Mouse (Mus musculus) cerebellum, postnatal 10 days (tissue): ENCODE measurements around the gene Lrp8.

Experiments used
- DNase-seq, 2 experiments: peaks; one replicate each; pipeline ENCODE4 v3.0.0; 2021; ENCODE audit warnings: mixed read lengths in 2 of 2

Lrp8 gene

DNA sequence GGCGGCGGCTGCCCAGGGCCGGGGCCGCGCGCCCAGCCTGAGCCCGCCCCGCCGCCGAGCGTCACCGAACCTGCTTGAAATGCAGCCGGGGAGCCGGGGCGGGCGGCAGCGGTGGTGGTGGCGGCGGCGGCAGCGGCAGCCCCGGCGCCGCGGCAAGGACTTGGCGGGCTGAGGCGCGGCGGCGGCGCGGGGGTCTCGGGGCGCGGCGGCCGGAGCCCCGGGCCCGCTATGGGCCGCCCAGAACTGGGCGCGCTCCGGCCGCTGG lies at the start of gene Lrp8:
TSS of gene Lrp8 (plus strand) at position 77 of the 265 bp plus-strand sequence.
- no peak for DNase-seq

DNA sequence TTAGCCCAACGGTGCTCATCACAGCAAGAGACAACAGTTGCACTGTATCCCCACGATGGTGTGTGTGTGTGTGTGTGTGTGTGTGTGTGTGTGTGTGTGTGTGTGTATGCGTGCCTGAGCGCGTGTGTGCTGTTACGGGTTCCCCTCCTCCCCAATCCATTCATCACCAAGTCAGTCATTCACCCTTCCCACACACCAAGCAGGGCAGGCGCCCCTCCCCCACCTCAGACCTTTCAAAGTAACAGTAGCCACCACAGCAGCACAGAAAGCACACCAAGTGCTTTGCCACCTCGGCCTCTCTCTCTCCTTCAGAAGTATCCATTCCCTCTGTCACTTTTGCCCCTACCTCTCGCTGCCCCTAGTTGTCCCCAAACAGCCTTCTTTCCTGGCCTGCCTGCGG lies 45.8 kb upstream of the Lrp8 start:
- DNase-seq: no peak

- DNase-seq: peak; percentile 63 to 74
These were observed 44.3 kb upstream of the Lrp8 start for GRCm38 (mm10) chr4:107757487-107758470.

- no peak for DNase-seq
These were observed 43.1 kb upstream of the Lrp8 start for GRCm38 (mm10) chr4:107758938-107759337.

GRCm38 (mm10) chr4:107763001-107763400 lies 39.1 kb upstream of the Lrp8 start:
- DNase-seq: peak in 1 of 2 experiments; percentile 40

- DNase-seq: no peak
These were observed 38.5 kb upstream of the Lrp8 start for GRCm38 (mm10) chr4:107763598-107763997.

- no peak for DNase-seq
These were observed 36.8 kb upstream of the Lrp8 start for GRCm38 (mm10) chr4:107765196-107765813.

- no peak for DNase-seq
These were observed 35.9 kb upstream of the Lrp8 start for GRCm38 (mm10) chr4:107766182-107766581.

DNA sequence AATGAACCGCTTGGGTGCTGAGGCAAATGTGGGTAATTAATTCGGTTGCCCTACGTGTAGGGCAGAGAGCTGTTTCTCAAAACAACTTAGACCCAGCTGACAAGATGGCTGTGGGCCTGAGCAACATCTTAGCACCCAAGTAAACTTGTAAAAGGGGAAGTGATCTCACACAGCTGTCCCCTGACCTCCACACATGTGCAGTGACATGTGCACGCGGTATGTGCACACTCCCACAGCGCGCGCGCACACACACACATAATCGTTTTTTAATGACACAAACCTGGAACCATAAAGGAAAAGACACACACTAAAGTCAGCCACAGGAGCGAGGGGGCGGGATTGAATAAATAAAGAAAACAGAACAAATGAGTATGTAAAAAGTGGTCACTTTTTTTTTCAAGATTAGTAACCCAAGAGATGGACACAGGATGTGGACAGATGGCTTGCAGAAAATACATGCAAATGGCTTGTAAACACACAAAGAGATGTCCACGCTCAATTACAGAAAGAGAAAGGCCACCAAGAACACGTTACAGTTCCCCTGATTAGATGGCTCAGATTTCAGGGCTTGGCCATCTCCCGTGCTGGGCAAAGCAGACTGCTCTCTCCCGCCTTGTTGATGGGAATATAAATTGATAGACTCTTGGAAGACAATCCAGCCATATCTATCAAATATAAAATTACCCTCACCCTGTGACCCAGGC lies 29.8 kb upstream of the Lrp8 start:
- no peak for DNase-seq

- DNase-seq: no peak
These were observed 27.2 kb upstream of the Lrp8 start for GRCm38 (mm10) chr4:107774868-107775267.

- DNase-seq: peak; percentile 29 to 40
These were observed 26.4 kb upstream of the Lrp8 start for GRCm38 (mm10) chr4:107775672-107776071.

DNA sequence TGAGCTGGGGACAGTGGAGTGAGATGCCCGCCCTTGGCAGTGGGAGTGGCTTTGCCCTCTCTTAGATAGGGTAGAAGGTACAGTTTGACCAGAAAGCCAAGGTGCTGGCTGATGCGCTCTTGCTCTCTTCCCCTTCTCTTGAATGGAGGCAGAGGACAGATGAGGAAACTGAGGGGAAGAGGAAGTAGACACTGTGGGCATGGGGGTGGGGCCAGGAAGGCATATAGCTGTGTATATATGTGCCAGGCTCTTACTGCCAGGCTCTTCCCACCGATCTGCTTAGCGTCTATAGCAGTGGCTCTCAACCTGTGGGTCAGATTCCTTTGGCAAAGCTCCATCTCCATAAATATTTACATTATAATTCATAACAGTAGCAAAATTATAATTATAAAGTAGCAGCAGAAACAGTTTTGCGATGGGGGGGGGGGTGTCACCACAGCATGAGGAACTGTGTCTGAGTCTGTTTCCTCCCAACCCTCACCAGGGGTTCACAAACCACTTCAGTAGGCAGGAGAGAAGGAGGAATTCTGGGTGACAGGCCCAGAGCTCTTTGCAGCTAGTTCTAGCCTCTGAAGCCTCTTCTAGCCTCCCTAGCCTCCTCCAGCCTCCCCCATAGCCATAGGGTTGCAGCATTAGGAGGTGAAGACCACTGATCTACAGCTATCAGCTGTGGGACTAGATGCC lies 24.9 kb upstream of the Lrp8 start:
- DNase-seq: no peak

DNA sequence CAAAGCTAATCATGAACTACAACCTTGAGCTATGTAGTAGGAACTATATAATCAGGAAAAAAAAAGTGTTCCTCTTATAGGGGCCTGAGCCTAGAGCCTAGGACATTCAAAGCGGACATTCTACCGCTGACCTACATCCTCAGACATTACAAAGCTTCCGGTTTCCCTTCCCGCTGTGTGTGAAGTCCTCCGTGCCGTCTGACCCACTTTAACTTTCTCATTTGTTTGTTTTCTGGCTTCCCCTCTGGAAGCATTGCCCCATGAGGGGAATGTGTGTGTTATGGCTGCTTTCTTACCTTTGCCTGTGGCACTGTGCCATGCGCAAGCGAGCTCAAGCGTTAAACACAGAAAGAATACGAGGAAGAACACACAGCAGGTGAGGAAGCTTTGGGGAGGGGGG lies 18.5 kb upstream of the Lrp8 start:
- DNase-seq: no peak

DNA sequence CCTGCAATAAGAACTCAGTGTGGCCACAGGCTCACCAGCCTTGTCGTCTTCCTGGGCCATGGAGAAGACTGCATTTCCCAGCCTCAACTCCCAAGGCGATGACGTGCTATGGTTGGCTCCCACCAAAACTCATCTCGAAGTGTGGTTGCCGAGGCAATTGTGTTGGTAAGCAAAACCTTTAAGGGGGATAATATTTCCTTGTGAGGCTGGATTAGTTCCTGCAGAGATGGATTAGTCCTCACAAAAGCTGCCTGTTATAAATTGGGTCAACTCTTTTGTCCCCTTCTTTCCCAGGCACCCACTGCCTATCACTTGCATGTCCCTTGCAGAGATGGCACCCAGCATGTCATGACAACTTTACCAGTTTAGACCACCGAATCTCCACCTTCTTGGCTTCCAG lies 13.2 kb upstream of the Lrp8 start:
- DNase-seq: no peak

- DNase-seq: no peak
These were observed 1.3 kb upstream of the Lrp8 start for GRCm38 (mm10) chr4:107800801-107801200.

DNA sequence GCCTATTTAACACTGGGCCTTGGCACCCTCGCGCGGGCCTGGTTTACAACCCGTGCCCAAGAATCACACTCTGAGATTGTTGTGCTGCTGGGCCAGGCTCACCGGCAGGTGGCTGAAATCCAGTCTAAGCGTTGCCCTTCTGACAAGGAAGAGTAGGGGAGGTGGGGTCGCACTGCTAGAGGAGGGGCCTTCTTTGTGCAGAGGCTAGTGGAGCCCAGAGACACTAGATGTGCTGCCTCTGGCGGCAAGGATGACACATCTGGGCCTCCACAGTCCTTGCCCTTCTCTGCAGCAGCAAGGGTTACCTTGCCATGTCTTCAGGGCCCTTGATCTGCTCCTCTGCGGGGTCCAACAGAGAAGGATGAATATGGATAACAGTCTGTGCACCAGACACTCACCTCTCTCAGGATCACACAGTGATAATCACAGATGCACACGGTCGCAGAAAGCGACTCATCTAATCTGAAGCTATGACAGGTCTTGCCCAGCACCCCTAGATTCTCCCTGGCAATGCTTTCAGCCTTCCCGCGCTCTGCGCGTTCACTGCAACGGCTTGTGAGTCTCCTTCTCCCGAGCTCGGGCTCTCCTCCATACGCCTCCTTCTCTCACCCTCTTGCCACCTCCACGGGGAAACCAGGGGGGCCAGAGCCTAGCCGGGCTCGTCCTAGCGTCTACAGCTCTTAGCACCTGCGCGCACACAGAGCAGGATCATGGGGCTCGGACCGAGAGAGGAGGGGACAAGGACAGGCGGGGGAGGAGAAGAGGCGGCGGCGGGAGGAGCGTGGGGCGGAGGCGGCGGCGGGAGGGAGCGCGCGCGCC lies 486 bp upstream of the Lrp8 start:
- peak; percentile 89 to 94 for DNase-seq

DNA sequence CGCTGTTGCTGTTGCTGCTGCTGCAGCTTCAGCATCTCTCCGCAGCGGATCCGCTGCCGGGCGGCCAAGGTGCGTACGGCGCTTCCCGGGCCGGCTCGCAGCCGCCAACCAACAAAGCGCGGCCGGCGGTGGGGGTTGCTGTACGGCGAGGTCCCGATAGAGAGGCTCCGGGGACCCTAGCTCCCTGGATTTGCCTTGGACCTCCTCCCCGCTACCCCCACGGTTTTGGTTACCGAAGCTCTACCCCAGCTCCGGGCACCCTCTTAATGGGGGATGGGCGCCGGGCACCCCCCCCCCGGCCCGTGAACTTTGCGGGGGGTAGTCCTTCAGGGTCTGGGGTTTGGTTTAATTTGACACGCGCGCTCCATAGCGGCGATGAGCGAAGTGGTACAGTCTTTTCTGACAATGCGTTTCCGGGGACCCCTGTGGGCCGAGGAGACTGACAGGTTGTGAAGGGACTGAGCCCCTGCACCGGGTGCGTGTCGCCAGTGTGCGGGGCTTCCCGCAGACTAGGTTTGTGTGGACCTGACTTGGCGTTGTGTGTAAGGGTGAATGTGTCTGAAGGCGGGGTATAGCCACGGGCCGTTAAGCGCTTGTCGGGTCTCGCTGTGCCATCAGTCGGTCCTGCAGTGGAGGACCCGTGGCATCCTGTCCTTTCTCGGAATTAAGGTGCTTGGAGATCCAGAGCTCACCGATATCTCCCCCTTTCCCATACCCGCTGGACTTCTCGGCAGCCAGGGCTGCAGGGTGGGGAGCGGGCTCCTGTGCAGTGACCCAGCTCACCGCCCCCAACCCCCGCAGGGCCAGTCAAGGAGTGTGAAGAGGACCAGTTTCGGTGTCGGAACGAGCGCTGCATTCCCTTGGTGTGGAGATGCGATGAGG lies 630 bp downstream of the Lrp8 start:
- DNase-seq: peak; percentile 70 to 74

DNA sequence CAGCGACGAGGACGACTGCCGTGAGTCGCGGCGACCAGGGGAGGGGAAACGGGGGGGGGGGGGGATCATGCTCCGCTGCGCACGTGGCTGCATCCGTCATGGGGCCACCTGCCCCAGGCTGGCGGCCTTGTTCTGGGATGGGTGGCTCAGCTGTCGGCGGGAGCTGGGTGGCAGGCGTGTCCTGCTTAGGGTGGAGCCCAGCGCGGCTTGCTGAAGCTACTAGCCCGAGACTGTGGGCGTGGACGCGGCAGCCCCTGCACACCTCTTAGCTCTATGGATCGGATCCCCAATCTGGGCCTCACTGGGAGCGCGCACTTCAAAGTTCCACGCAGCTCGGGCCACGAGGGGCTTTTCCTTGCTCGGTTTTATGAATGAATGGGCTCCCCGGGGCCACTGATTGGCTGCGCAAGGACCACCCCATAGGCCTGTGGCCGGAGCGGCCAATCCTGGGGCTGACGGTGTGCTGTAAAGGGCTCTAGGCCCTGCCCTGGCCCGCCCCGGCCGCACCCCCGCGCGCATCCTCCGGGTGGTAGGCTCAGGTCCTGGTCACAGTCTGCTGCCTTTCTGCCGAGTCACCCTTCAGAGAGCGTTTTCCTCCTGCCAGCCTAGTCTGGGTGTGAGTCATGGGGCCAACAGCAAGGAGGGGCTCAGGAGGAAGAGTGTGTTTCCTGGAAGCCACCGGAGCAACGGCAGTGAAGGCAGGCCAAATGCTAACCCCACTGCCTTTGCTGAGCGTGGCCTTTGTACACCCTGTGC lies 1.5 kb downstream of the Lrp8 start:
- DNase-seq: peak; percentile 84 to 86

DNA sequence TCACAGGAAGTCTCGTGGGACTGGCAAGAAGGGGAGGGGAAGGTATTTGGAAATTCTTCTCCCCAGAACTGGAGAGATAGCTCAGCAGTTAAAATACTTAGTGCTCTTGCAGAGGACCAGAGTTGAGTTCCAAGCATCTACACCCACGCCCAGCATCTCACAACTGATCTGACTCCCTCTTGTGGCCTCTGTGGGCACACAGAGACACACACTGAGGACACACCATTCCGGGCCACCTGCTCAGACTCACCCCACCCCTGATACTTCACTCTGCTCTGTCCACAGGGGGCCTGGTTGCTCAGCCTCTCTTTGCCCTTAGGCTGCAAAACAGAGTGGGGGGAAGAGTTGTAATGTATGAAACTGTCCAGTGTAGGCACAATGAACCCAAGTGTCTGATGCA lies 3.4 kb downstream of the Lrp8 start:
- DNase-seq: no peak

DNA sequence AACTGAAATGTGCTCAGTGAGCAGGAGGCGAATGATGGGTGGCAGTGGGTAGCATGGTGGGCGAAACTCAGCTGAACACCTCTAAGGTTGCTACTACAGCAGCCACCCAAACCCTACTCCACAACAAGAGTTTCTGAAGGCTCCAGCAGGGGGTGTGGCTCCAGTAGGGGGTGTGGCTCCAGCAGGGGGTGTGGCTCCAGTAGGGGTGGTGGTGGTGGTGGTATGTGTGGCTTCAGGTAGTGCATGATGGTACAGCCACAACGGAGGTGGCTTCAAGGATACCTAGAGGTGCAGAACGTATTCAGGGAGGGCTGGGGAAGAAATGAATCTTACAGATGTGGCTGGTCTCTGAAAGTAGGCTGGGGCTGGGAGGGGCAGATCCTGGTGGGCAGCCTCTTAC lies 5.7 kb downstream of the Lrp8 start:
- DNase-seq: no peak
